Mouse (Mus musculus) WW6 (cell line): ENCODE data around the gene Tmem91.

Experiments used
- DNase-seq: peaks from one replicate; pipeline ENCODE4 v3.0.0-alpha.2; 2013; ENCODE audit warnings: low read depth, low spot score

Gene Tmem91

DNA sequence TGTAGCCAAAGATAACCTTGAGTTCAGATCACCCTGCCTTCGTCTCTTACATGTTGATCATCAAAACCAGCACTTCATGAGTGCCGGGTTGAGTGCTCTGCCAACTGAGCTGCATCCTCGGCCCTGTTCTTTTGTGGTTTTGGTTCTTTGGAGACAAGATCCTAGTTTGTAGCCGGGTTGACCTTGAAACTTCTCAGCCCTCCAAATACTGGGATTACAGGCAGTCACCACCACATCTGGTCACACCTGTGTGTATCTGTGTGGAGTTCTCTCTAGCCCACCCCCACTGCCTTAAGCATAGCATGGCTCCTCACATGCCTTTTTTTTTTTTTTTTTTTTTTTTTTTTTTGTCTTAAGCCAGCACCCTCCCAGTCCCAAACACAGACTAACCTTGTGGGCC is 4.9 kb downstream of the Tmem91 start:
- DNase-seq = no peak

DNA sequence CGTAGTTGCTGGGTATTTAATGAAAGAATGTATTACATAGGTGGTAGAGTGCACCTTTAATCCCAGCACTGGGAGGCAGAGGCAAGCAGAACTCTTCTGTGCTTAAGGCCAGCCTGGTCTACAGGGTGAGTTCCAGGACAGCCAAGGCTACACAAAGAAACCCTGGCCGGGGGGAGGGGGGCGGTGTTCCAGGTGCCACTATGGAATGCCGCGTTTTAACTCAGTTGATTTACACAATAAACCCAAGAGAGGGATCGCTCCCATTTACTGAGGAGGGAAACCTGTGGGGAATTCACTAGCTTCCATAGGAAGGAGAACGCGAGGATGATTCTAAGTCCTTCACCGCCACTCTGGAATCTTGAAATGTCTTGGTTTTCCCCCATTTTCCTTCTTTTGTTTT is 5.3 kb downstream of the Tmem91 start:
- no peak for DNase-seq

DNA sequence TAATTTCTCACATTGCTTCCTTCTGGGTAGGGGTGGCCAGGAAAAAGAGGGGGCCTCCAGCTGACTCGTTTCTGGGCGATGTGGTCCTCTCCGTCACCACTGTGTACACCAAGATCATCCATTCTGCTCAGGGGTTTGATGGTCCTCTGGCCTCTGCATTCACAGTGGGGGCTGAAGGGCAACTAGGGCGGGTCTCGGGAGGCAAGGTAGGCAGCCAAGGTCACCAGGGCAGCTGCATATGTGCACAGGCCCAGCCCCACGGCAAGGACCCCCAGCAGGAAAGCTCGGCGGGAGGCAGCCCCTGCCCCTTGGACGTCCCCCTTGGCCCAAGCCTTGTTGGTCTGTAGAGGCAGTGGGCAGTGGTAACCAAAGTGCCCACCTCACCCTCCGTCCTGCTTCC is 5.8 kb downstream of the Tmem91 start:
- DNase-seq = no peak

DNA sequence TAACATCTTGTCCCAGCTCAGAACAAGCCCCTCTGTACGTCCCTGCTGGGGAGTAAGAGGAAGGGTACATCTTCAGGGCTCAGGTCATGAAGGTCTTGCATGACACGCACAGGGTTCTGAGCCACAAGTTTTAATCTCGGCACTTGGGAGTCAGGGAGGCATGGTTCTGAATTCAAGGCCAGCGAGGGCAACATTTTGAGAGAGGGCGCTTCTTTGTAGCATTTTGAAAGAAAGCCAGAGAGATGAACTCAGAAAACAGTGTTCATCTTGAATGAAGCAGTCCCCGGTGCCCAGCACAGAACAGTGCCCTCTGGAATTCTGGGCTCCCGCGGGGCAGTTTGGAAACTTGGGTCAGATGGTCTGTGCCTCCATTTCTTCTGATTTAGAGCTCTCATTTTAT is 8.6 kb downstream of the Tmem91 start:
- no peak for DNase-seq

DNA sequence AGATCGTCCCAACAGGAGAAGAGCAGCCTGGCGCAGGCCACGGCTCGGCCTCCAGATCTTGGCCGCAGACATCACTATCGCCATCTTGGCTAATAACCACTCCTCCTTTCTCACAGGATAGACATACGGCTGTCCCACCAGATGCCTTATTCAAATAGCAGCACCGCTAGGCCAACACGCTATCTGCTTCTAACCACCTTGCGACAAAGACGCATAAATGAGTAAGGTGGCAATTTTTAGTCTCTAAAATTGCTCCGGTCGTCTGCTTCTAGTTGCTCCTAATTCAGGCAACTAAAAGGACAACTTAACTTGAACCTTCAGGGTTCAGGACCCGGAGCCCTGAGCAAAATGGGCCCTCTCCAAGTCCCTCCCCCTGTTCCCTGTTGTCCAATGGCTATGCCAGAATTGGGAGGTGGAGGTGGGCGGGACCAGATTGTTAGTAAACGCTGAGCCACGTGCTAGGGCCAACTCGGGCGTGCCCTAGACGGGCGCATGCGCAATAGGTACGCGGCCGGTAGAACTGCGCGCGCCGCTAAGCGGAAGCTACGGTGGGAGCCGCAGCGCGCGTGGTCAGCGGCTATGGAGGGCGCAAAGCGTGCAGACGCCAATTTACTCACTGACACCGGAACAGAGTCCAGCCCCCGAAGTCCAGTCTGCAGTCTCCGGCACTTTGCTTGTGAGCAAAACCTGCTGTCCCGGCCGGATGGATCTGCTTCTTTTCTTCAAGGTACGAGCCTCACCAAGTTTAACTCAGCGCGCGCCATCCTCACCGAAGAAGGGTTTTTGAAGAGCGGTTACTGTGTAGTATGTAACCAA is 16.1 kb downstream of the Tmem91 start, which contains the start of the genes Bckdha and Exosc5:
Bckdha (minus strand) TSS at position 325 of the 816 bp plus-strand sequence.
Exosc5 (plus strand) TSS at position 508 of the 816 bp plus-strand sequence.
- DNase-seq = peak; percentile 96

DNA sequence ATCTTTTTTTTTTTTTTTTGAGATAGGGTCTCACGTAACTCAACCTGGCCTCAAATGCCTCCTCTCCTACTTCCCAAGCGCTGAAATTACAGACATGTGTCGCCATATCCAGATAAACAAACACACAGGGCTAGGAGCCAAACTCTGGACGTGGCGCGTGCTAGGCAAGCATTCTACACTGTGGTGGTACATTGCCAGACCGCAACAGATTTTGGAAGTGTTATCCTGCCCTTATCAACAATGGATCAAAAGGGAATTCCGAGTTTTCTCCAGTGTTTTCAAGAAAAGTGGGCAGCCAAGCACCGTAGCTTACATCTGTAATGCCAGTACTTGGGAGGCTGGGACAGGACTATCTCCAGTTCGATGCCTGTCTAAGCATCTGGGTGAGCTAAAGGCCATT is 17.2 kb downstream of the Tmem91 start:
- DNase-seq = no peak

DNA sequence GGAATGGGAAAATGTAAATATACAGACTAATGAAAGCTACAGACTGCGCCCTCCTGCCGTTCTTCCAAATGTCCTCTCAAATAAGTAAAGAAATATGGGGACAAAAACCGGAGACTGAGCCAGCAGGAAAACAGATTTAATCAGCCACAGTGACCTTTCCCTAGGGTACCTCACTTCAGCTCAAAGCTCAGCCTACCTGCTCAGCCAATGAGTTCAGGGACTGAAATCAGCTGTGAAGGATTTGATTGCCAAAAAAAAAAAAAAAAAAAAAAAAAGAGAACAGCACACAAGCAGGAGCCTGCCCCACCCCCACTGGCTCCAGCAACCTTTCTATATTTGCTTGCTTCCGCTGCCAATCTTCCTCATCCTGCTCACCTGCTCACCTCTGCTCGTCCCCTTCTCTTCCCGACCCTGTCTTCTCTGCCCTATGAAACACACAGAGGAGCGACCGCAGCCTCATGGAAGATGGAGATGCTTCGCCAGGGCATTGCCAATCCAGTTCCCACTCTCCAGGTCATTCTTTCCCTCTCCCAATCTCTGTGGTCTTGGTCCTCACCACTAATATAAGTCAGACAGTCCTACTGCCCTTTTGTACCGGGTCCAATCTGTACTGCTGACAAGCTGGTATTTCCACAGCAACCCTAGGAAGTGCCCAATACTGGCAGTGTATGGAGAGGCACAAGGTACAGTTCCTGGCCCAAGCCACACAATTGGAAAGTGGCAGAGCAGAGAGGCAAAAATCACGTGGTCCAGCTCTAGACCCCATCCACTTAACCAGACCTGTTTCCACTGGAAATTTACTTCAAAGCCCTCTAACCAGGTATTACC is 19.2 kb downstream of the Tmem91 start:
- DNase-seq = no peak

DNA sequence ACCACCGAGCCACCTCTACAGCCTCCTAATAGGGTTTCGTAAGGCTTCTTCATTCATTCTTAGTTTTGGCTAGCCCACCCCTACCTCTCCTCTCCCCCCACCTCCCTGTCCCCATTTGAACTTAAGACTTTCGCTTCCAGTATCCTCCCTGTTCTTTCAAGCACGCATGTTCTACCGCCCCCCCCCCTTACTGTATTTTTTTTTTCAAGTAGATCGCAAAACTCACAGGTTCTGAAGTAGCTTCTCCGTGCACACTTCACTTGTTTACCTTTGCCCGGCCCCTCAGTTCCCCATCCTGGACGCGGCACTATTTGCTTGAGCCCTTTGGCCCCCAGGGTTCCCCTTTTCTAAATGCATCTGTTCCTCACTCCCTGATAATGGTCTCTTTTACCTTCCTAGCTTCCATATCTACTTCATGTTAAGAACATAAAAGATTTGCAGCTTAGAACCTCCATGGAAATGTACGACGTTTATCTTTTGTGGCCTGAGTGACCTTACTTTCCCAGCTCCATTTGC is 22.7 kb downstream of the Tmem91 start:
- DNase-seq = no peak

DNA sequence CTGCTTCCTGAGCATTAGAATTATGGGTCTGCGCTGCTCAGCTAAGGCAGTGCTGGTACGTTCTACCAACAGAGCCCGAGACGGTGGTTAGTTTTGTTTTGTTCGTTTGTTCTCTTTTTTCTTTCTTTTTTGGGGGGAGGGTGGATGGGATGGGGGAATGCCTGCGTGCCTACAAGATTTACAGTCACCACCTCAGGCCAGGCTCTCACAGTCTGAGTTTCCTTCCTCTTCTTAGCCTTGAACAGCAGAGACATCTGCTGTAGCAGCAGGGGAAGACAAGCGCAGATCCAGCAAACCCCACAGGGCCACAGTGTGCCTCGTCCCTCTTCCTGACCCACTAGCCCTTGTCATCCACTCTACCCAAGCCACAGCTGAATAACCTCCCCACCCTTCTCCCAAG is 23.7 kb downstream of the Tmem91 start:
- no peak for DNase-seq

DNA sequence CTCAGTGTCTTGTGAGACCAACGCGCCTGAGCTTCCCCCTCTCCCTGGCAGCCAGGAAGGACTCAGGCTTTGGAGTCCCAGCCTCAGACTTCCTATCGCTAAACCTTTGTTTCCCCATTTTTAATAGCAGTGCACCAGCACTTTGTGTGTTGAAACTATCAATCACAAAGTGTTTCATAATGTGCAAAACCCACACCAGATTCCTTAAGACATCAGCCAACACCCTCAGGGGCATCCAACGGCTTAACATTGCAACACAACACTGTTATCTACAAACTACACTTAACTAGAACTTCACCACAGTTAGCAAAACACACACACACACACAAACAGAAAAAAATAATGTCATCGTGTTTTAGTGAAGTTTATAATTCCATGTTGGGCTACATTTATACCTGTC is 25.1 kb downstream of the Tmem91 start:
- no peak for DNase-seq

DNA sequence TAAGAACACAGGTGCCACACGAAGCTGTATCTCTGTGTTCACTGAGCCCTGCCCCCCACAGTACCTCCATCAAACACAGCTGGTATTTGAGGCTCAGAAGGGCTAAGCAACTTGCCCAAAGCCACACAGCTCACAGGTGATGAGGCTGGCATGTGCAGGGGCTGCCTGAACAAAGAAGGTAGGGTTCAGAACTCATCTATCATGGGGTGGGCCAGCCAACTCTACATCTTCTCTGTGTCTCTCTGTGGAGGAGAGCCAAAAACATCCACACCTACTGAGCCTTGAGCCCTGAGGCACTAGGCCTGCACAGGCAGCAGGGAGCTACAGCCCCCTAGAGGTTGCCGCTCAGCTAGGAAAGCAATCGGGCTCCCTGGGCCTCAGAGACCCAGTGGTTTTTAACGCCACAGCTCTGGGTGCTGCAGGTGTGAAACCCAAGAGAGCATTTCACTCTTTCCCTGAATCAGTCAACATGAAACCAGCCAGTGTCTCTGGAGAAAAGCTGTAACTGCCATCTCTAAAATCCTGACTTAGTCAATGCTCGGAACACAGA is 27.3 kb downstream of the Tmem91 start:
- DNase-seq = no peak

DNA sequence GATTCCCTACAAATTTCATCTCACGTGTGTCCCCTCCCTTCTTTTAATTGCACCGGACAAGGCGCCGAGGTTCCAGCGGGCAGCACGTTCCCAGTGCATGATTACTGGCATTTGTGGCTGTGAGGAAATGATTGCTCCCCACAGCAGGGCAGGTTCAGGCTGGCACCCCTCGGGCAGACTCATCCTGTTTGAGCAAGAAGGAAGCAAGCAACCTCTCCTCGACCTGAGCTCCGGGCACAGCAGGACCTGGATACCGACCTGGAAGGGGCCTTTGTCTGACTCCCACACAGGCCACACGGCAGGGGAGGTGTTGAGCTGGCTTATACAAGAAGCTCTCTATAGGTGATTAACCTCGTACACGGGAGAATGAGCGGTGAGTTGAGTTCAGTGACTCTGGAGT is 29.9 kb downstream of the Tmem91 start:
- DNase-seq = no peak

DNA sequence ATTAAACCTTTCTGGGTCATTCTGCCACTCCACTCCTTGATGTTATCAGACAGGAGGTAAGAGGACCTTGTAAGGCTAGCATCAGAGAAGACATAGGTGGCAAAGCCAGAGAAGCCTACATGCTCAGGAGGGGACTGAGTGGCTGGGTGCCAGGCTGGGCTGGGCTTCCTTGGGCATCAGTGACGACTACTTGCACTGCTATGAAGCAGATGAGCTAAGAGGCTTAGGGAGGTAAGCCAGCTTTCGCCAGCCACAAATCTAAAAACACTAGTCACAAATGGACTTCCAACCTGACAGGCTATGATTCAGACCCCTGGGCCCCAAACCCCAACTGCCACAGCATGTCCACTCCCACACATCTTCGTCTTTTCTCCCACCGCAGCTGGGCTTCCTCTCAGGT is 30.3 kb downstream of the Tmem91 start:
- DNase-seq = no peak

DNA sequence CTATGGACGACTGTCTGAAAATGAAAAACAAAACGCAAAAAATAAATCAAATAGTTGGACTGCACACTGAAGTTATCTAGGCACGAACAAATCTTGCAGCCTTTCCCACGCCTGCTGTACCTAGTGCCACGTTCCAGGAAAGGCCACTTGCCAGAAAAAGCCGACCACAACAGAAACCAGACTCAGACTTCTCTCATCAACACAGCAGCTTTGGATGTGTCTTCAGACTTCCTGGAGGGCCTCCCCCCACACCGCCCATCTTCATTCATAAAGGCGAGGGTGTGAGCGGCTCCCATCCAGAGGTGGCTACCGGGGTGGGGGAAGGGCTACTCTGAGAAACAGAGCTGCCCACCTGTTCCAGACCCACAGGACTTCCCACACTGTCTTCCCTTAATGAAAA is 30.8 kb downstream of the Tmem91 start:
- DNase-seq = no peak

DNA sequence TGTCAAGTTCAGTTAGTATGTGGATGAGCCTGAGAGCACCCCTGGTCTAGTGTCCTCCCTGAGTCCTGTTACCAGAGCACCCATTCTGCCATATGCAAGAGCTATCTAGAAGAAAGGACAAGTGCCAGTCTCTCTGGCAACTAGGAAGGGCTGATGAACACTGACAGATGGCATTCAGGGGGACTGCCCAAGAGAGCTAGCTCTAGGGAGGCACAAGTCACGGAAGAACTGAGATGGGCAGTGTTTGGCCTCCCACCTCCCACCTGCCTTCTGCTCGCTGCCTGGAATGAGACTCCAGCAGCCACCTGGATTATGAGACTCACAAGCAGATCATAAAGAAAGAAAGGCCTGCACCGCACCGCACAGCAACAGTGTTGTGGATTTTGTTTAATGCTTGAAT is 35.2 kb downstream of the Tmem91 start:
- no peak for DNase-seq

DNA sequence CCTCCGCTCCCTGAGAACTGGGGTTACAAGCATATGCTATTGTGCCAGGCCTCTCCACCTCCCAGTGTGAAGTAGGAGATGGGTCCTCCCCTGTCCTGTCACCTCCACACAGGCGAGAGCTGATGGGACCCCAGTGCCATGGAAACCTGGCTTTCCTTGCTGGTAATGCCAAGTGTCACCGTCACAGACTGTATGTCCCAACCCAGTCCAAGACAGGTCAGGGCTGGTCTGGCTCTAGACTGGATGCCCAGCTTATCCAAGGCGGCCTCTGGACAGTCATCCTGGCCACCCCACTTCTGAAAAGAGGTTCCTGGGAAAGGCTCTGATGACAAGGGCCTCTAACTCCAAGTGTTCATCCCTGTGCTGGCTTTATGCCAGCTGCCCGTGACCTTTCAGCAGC is 37.9 kb downstream of the Tmem91 start:
- no peak for DNase-seq

DNA sequence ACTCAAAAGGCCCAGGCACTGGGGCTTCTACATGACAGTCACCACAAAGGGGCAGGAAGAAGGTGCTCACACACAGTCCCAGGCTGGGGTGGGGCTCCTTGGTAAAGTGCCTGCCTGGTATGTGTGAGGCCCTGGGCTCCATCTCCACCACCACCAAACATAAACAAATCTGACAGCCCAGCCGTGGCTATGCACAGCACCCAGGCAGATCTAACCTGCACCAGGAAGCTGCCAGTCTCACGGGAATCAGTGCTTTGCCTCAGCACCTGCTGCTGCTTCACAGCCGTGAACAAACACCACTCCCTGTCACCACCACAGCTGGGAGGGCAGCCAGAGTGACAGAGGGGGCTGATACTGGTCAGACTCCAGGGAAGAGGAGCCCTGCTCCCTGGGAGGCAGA is 38.6 kb downstream of the Tmem91 start:
- DNase-seq = no peak

DNA sequence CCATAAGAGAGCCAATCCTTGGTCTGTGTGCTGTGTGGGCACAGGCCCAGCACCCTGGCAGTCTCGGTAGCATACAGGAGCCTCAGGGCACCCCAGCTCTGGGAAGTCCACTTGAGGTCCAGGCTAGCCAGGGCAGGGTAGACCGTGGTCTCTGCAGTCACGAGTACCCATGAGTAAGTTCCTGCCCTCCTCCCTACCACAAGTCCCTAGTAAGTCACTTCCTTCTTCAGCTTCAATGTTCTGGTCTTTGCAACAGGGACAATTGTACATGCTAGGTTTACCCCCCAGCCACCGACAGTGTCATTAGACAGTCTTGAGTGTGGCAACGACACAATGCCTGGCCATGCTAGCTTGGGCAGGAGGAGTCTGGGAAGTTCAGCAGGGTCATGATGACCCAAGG is 42.3 kb downstream of the Tmem91 start:
- no peak for DNase-seq

DNA sequence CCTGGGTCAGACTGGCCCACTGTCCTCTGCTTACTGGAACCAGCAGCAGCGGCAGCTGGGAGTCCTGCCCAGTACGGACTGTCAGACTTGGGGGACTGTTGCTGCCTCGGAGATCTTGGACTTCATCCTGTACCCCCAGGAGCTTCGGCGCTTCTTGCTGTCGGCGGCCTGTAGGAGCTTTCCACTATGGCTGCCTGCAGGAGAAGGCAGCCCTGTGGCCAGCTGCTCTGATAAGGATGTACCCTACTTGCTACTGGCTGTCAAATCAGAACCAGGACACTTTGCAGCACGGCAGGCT is 46.7 kb downstream of the Tmem91 start:
- DNase-seq = no peak

DNA sequence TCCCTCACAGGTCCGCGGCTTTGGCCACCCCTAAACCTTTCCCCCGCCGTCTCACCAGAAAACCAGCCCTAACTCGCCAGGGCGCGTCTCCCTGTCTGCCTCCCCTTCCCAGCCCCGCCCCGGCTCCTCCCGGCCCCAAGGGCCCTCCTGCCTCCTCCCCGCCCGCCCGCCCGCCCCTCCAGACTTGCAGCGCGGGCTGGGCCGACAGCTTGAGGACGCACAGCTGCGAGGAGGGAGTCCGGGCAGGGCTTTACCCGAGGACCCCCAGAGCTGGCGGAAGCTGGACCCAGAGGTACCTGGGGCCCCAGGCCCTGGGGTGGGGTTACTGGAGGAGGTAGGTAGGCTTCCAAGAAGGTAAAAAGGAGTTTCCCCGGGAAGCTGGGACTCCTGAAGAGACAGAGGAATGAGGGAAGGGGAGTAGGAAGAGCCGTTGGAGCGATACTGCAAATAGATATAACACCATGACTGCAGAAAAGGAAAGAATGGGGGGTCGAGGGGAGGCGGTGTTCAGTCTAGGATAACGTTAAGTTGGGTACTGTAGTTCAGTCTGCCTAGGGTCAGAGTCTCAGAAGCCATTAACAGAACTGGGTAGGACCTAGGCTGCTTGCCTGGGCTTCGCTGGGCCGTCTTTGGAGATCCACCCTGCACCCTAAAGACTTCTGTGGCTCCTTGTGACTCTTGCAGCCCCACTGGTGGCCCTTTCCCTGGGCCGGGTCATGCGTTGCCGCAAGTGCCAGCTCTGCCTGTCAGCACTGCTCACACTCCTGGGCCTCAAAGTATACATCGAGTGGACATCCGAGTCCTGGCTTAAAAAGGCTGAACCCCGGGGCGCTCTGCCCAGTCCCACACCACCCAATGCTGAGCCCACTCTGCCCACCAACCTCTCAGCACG is 47.3 kb downstream of the Tmem91 start:
- peak; percentile 20 for DNase-seq
